Mouse (Mus musculus) cerebellum, adult 2 months (tissue): ENCODE results near the gene Gm19684.

Experiments used
- CTCF ChIP-seq: fragments of 200-500 bp; IDR thresholded peaks from 2 replicates; pipeline ENCODE4 v1.5.1; 2011; ENCODE audit warnings: low read depth, mild to moderate bottlenecking, control low read depth, low read length, moderate library complexity, borderline replicate concordance; ENCODE audit not compliant: insufficient read depth
- POLR2A ChIP-seq: fragments of 200-500 bp; IDR thresholded peaks from 2 replicates; pipeline ENCODE4 v1.6.1; 2011; ENCODE audit warnings: low read length, control low read depth, borderline replicate concordance; ENCODE audit not compliant: insufficient read depth

DNA sequence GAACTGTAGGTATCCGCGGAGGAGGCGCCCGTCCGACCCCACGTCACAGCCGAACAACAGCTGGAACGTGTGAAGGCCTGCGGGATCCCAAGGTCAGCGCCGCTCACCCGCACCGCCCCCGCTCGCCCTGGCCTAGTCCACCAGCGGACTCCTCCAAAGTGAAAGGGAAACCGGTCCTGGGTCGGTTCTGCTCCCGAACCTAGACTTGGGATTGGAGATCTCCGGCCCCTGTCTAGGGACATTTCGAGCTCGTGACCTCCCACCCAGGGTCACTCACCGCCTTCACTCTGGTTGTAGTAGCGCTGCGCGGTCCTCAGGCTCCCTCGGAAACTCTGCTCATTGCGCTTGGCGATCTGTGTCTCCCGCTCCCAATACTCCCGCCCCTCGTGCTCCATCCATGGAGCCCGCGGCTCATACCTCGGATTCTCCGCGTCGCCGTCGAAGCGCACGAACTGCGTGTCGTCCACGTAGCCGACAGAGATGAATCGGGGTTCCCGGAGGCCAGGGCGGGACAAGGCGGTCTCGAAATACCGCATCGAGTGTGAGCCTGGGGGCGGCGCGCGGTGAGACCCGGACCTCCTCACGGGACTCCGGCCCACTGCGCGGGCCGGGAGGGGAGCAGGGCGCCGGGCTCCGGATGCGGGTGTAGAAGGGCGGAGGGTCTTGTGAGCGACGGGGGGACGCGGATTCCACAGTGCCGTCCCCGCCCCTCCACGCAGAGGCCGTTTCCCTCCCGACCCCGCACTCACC is 23.8 kb downstream of the Gm19684 start:
- TF ChIP-seq POLR2A (no peak), CTCF (no peak)
